Comparison of ENCODE assay signal across 8 mouse cellular contexts in the genomic region with DNA sequence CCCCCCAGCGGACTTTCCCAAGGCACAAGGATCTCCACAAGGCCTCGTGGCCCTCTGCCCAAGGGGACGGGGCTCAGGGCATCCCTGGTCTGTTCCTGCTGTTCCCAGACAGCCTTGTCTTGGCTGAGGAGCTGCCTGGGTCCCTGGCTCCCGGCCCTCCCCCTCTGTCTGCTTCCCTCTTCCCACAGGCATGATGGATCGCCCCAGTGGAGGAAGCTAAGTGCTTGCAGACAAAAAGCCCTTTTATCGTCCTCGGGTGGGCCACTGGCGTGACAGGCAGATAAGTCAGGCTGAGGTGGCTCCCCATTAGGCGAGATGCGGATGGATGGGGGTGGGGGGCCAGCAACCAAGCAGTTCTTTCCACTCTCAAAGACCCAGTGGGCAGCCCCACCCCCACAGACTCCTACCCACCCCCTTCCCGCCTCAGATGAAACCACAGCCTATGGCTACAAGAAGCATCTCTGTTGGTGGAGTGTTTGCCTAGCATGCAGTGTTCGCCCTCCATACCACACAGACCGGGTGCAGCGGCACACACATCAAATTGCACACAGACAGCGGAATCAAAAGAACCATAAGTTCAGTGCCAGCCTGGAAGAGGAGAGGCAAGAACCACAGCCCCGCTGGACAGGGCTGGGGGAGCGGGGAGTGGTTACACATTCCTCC. TPM values are rescaled to one million over a fixed set of nuclear protein-coding genes. Genes with fewer than 3 reads are reported as not detected.
DNase-seq lines count a peak whose midpoint lies in the region; ATAC-seq lines count a peak whose summit lies in the region.
"Had no signal": no experiment of that assay in that cellular context is flagged by ENCODE, and none has a peak within 500 bp of the region (broad histone marks: within the 10 kb centered on the region; RNA-seq: fewer than 3 reads in every experiment).

No protein-coding gene starts in this region.

- H3K4me2 ChIP-seq in hindbrain, embryonic 16.5 days (ENCODE audit: low read length): peak overlapping the region; percentile 18

- H3K9me3 ChIP-seq in embryonic facial prominence, embryonic 10.5 days: no peaks in the 10 kb centered on the region
- no peaks in the 10 kb centered on the region for H3K9me3 ChIP-seq in hindbrain, embryonic 16.5 days (ENCODE audit: control insufficient read depth, low read length)
- H3K9me3 ChIP-seq: megakaryocyte, embryonic 14.5 days had no signal

- H3K4me3 ChIP-seq in embryonic facial prominence, embryonic 10.5 days: peak overlapping the region; percentile 31
- H3K4me3 ChIP-seq in hindbrain, embryonic 16.5 days (ENCODE audit: low read length): no peak overlapping the region

- H3K9ac ChIP-seq in hindbrain, embryonic 16.5 days (ENCODE audit: low read depth, low read length): peak overlapping the region; percentile 54

- peak; percentile 37 for DNase-seq in right cerebral cortex, adult 18-20 months
- DNase-seq in right cerebral cortex, postnatal 36 days (ENCODE audit: low spot score in 2 of 2): no peak
- DNase-seq in embryonic facial prominence, embryonic 10.5 days (ENCODE audit: low spot score): peak; percentile 78
- peak; percentile 30 for DNase-seq in lung, postnatal 36 days
- DNase-seq in c-Kit-positive CD71-positive TER-119-positive erythroid progenitor cells, embryonic 14.5 days (ENCODE audit: low spot score): no peak

- H3K27me3 ChIP-seq in embryonic facial prominence, embryonic 10.5 days (replicated peaks; ENCODE audit: low read depth, poor library complexity, severe bottlenecking): no peaks in the 10 kb centered on the region
- no peaks in the 10 kb centered on the region for H3K27me3 ChIP-seq in hindbrain, embryonic 16.5 days (replicated peaks; ENCODE audit: control insufficient read depth, insufficient read depth, low read length)

- H3K27ac ChIP-seq in embryonic facial prominence, embryonic 10.5 days (replicated peaks): peak overlapping the region; percentile 83
- peak overlapping the region; percentile 90 for H3K27ac ChIP-seq in hindbrain, embryonic 16.5 days (ENCODE audit: low read depth, low read length)

- WGBS in embryonic facial prominence, embryonic 10.5 days: 18% methylated on average over 17 of the region's 17 CpGs
- WGBS in hindbrain, embryonic 16.5 days: 11% methylated on average over 17 of the region's 17 CpGs

- peaks cover 18% of the 10 kb centered on the region for H3K36me3 ChIP-seq in embryonic facial prominence, embryonic 10.5 days (replicated peaks)
- no peaks in the 10 kb centered on the region for H3K36me3 ChIP-seq in hindbrain, embryonic 16.5 days (ENCODE audit: control insufficient read depth, insufficient read depth, low read length)

- H3K4me1 ChIP-seq in embryonic facial prominence, embryonic 10.5 days: peaks cover 91% of the 10 kb centered on the region
- H3K4me1 ChIP-seq in hindbrain, embryonic 16.5 days (ENCODE audit: control insufficient read depth, insufficient read depth, low read depth, low read length): peaks cover 92% of the 10 kb centered on the region

- ATAC-seq in hindbrain, embryonic 16.5 days: peak; percentile 85
- ATAC-seq in frontal cortex, adult (ENCODE audit: low TSS enrichment): no peak

RNA-seq across cellular contexts. Expression of a gene that starts 27.0 kb away (rescaled TPM):
- polyA plus RNA-seq in embryonic facial prominence, embryonic 10.5 days (2016; fragmentation: Nextera tagmentation; extraction: Ambion mirVana): 19.2 and 19.8 TPM in 2 replicates
- polyA plus RNA-seq in hindbrain, embryonic 16.5 days (2015; fragmentation: Nextera tagmentation; extraction: Ambion mirVana): 23.3 and 26.2 TPM in 2 replicates

Comparison
In these comparisons a context has a peak if more than half of its experiments do, and no peak if none do; other contexts are left out.
1. DNase-seq: peak in right cerebral cortex, adult 18-20 months (single experiment), embryonic facial prominence, embryonic 10.5 days (single experiment) and lung, postnatal 36 days (single experiment); none in right cerebral cortex, postnatal 36 days (0 of 2) and c-Kit-positive CD71-positive TER-119-positive erythroid progenitor cells, embryonic 14.5 days (single experiment).